Mouse (Mus musculus): Measurements from ENCODE around the gene Nkx1-1.

The Nkx1-1 gene

GRCm38 (mm10) chr5:33433201-33434138 lies at the start of gene Nkx1-1:
Nkx1-1 (minus strand) TSS chr5:33433976.
- DNase-seq (ENCODE audit: low read depth, low spot score) = no peak

GRCm38 (mm10) chr5:33481318-33481685 lies 47.5 kb upstream of the Nkx1-1 start:
- no peak for DNase-seq (ENCODE audit: low read depth, low spot score)

GRCm38 (mm10) chr5:33480582-33481317 lies 47.0 kb upstream of the Nkx1-1 start:
- DNase-seq (ENCODE audit: low read depth, low spot score) = no peak

GRCm38 (mm10) chr5:33465464-33465863 lies 31.7 kb upstream of the Nkx1-1 start:
- DNase-seq (ENCODE audit: low read depth, low spot score) = no peak

- no peak for DNase-seq (ENCODE audit: low read depth, low spot score)
These were observed 30.6 kb upstream of the Nkx1-1 start for GRCm38 (mm10) chr5:33464390-33464789.

GRCm38 (mm10) chr5:33459111-33459510 lies 25.3 kb upstream of the Nkx1-1 start:
- DNase-seq (ENCODE audit: low read depth, low spot score) = no peak

GRCm38 (mm10) chr5:33458132-33458622 lies 24.4 kb upstream of the Nkx1-1 start:
- DNase-seq (ENCODE audit: low read depth, low spot score) = no peak

- no peak for DNase-seq (ENCODE audit: low read depth, low spot score)
These were observed 22.0 kb upstream of the Nkx1-1 start for GRCm38 (mm10) chr5:33455737-33456136.

- no peak for DNase-seq (ENCODE audit: low read depth, low spot score)
These were observed 10.0 kb upstream of the Nkx1-1 start for GRCm38 (mm10) chr5:33443794-33444193.

GRCm38 (mm10) chr5:33442927-33443710 lies 9.3 kb upstream of the Nkx1-1 start:
- DNase-seq (ENCODE audit: low read depth, low spot score) = peak; percentile 15

GRCm38 (mm10) chr5:33438214-33438613 lies 4.4 kb upstream of the Nkx1-1 start:
- peak; percentile 80 for DNase-seq (ENCODE audit: low read depth, low spot score)

GRCm38 (mm10) chr5:33435941-33436340 lies 2.2 kb upstream of the Nkx1-1 start:
- DNase-seq (ENCODE audit: low read depth, low spot score) = no peak

- DNase-seq (ENCODE audit: low read depth, low spot score) = no peak
These were observed 1.4 kb upstream of the Nkx1-1 start for GRCm38 (mm10) chr5:33435151-33435550.

- DNase-seq (ENCODE audit: low read depth, low spot score) = no peak
These were observed 485 bp upstream of the Nkx1-1 start for GRCm38 (mm10) chr5:33434141-33434780.

GRCm38 (mm10) chr5:33432057-33432935 lies 1.5 kb downstream of the Nkx1-1 start:
- no peak for DNase-seq (ENCODE audit: low read depth, low spot score)

GRCm38 (mm10) chr5:33431173-33432005 lies 2.4 kb downstream of the Nkx1-1 start:
- DNase-seq (ENCODE audit: low read depth, low spot score) = no peak

- no peak for DNase-seq (ENCODE audit: low read depth, low spot score)
These were observed 3.1 kb downstream of the Nkx1-1 start for GRCm38 (mm10) chr5:33430511-33431172.

- no peak for DNase-seq (ENCODE audit: low read depth, low spot score)
These were observed 3.7 kb downstream of the Nkx1-1 start for GRCm38 (mm10) chr5:33430106-33430505.

- peak; percentile 73 for DNase-seq (ENCODE audit: low read depth, low spot score)
These were observed 6.3 kb downstream of the Nkx1-1 start for GRCm38 (mm10) chr5:33427461-33427860.

Measured in 3T3-L1 (cell line).